Mouse (Mus musculus) MEL (cell line): ENCODE data around the gene Tesk2. TPM values are rescaled to one million over a fixed set of nuclear protein-coding genes. Genes with fewer than 3 reads are reported as not detected.

Source experiments
- DNase-seq: peaks from one replicate; pipeline ENCODE4 v3.0.0; 2011; ENCODE audit warnings: low read depth, low spot score
- H3K27ac ChIP-seq: 2 replicates; pipeline ENCODE4 v1.5.1; 2012; ENCODE audit warnings: low read depth, mild to moderate bottlenecking, control low read depth, low read length, moderate library complexity; ENCODE audit not compliant: control insufficient read depth
- H3K27me3 ChIP-seq, 2 experiments: fragments of 150-350 bp in 1 of 2; sonication (generic) in 1 of 2; 2 replicates each; pipeline ENCODE4 v1.6.1; 2012; ENCODE audit warnings: low read length in 2 of 2, mild to moderate bottlenecking in 2 of 2, improper control_type of control experiment in 1 of 2, moderate library complexity in 1 of 2; ENCODE audit not compliant: insufficient read depth in 2 of 2, control insufficient read depth in 1 of 2
- H3K36me3 ChIP-seq, 2 experiments: 2 replicates each; pipeline ENCODE4 v1.6.1; 2012 to 2014; ENCODE audit warnings: low read length in 2 of 2, improper control_type of control experiment in 1 of 2, inconsistent platforms in 1 of 2, mild to moderate bottlenecking in 1 of 2; ENCODE audit not compliant: insufficient read depth in 2 of 2, control insufficient read depth in 1 of 2
- H3K4me1 ChIP-seq, 2 experiments: fragments of 150-350 bp in 1 of 2; sonication (generic) in 1 of 2; 2 replicates each; pipeline ENCODE4 v1.6.1; 2012; ENCODE audit warnings: low read length in 2 of 2, improper control_type of control experiment in 1 of 2, mild to moderate bottlenecking in 1 of 2; ENCODE audit not compliant: insufficient read depth in 2 of 2, control insufficient read depth in 1 of 2
- H3K4me3 ChIP-seq, 2 experiments: fragments of 150-350 bp in 1 of 2; sonication (generic) in 1 of 2; 2 replicates each; pipeline ENCODE4 v1.5.1; 2012; ENCODE audit warnings: low read depth in 2 of 2, low read length in 2 of 2, mild to moderate bottlenecking in 2 of 2, moderate library complexity in 2 of 2, control low read depth in 1 of 2, improper control_type of control experiment in 1 of 2; ENCODE audit not compliant: control insufficient read depth in 1 of 2, insufficient read depth in 1 of 2
- H3K79me2 ChIP-seq: 2 replicates; pipeline ENCODE4 v1.6.1; 2012; ENCODE audit warnings: mild to moderate bottlenecking, low read length, moderate library complexity; ENCODE audit not compliant: control insufficient read depth, poor library complexity, insufficient read depth
- H3K9ac ChIP-seq: 2 replicates; pipeline ENCODE4 v1.6.1; 2012; ENCODE audit warnings: low read depth, mild to moderate bottlenecking, control low read depth, low read length, moderate library complexity; ENCODE audit not compliant: control insufficient read depth, poor library complexity, severe bottlenecking
- H3K9me3 ChIP-seq: fragments of 150-350 bp; sonication (generic); replicated peaks from 2 replicates; pipeline ENCODE4 v1.6.1; 2012; ENCODE audit warnings: mild to moderate bottlenecking, low read length, improper control_type of control experiment, moderate library complexity; ENCODE audit not compliant: insufficient read depth
- CHD1 ChIP-seq: IDR thresholded peaks from 2 replicates; pipeline ENCODE4 v1.6.1; 2012; ENCODE audit warnings: low read depth, mild to moderate bottlenecking, inconsistent platforms, low read length, improper control_type of control experiment
- CHD2 ChIP-seq: IDR thresholded peaks from 2 replicates; pipeline ENCODE4 v1.6.1; 2011; ENCODE audit warnings: low read length, improper control_type of control experiment
- CTCF ChIP-seq, 3 experiments: IDR thresholded peaks in 2 of 3; conservative IDR thresholded peaks in 1 of 3; 2 replicates each; pipeline ENCODE4 v1.5.1; 2011 to 2012; ENCODE audit warnings: low read length in 3 of 3, low read depth in 2 of 3, mild to moderate bottlenecking in 2 of 3, improper control_type of control experiment in 1 of 3, inconsistent platforms in 1 of 3, mixed read lengths in 1 of 3, moderate library complexity in 1 of 3; ENCODE audit not compliant: control insufficient read depth in 1 of 3, insufficient read depth in 1 of 3, poor library complexity in 1 of 3, severe bottlenecking in 1 of 3
- ELF1 ChIP-seq: IDR thresholded peaks from 2 replicates; pipeline ENCODE4 v1.6.1; 2014; ENCODE audit warnings: low read depth, mild to moderate bottlenecking, inconsistent platforms, low read length, improper control_type of control experiment, moderate library complexity
- EP300 ChIP-seq, 2 experiments: IDR thresholded peaks; 2 replicates each; pipeline ENCODE4 v1.6.1; 2011; ENCODE audit warnings: improper control_type of control experiment in 2 of 2, low read length in 2 of 2, low read depth in 1 of 2, mild to moderate bottlenecking in 1 of 2
- GATA1 ChIP-seq: IDR thresholded peaks from 2 replicates; pipeline ENCODE4 v1.6.1; 2011; ENCODE audit warnings: low read depth, low read length, improper control_type of control experiment
- HCFC1 ChIP-seq: IDR thresholded peaks from 2 replicates; pipeline ENCODE4 v1.6.1; 2012; ENCODE audit warnings: low read depth, mild to moderate bottlenecking, inconsistent platforms, low read length, improper control_type of control experiment, moderate library complexity
- MAFK ChIP-seq: IDR thresholded peaks from 2 replicates; pipeline ENCODE4 v1.6.1; 2011; ENCODE audit warnings: low read depth, mild to moderate bottlenecking, low read length, improper control_type of control experiment, borderline replicate concordance
- MYC ChIP-seq: IDR thresholded peaks from 2 replicates; pipeline ENCODE4 v1.6.1; 2011; ENCODE audit warnings: low read depth, mild to moderate bottlenecking, low read length, improper control_type of control experiment, moderate library complexity
- NRF1 ChIP-seq: IDR thresholded peaks from 2 replicates; pipeline ENCODE4 v1.6.1; 2014; ENCODE audit warnings: low read depth, mild to moderate bottlenecking, inconsistent platforms, low read length, improper control_type of control experiment, moderate library complexity; ENCODE audit not compliant: poor library complexity, insufficient read depth, severe bottlenecking
- POLR2A ChIP-seq, 2 experiments: IDR thresholded peaks; 2 replicates each; pipeline ENCODE4 v1.6.1; 2011 to 2012; ENCODE audit warnings: low read length in 2 of 2, mild to moderate bottlenecking in 2 of 2, control low read depth in 1 of 2, improper control_type of control experiment in 1 of 2, low read depth in 1 of 2, moderate library complexity in 1 of 2; ENCODE audit not compliant: control insufficient read depth in 1 of 2, insufficient read depth in 1 of 2, poor library complexity in 1 of 2
- RCOR1 ChIP-seq: IDR thresholded peaks from 2 replicates; pipeline ENCODE4 v1.6.1; 2012; ENCODE audit warnings: low read depth, mild to moderate bottlenecking, inconsistent platforms, low read length, improper control_type of control experiment
- TCF12 ChIP-seq: IDR thresholded peaks from 2 replicates; pipeline ENCODE4 v1.6.1; 2014; ENCODE audit warnings: low read depth, mild to moderate bottlenecking, inconsistent platforms, low read length, improper control_type of control experiment, moderate library complexity
- UBTF ChIP-seq: IDR thresholded peaks from 2 replicates; pipeline ENCODE4 v1.6.1; 2012; ENCODE audit warnings: low read depth, mild to moderate bottlenecking, inconsistent platforms, low read length, improper control_type of control experiment, moderate library complexity, borderline replicate concordance; ENCODE audit not compliant: insufficient read depth
- USF2 ChIP-seq, 2 experiments: IDR thresholded peaks; 2 replicates each; pipeline ENCODE4 v1.6.1; 2011 to 2012; ENCODE audit warnings: improper control_type of control experiment in 2 of 2, low read length in 2 of 2, borderline replicate concordance in 1 of 2, inconsistent platforms in 1 of 2, low read depth in 1 of 2, mild to moderate bottlenecking in 1 of 2; ENCODE audit not compliant: insufficient read depth in 1 of 2
- ZNF384 ChIP-seq: IDR thresholded peaks from 2 replicates; pipeline ENCODE4 v1.6.1; 2012; ENCODE audit warnings: low read depth, mild to moderate bottlenecking, inconsistent platforms, low read length, improper control_type of control experiment
- polyA plus RNA-seq, 2 experiments: library from polyadenylated mRNA; stranded (reverse) in 1 of 2; unstranded in 1 of 2; fragments of >175 nt in 1 of 2; fragments of >200 nt in 1 of 2; gene quantifications; 2 replicates each; pipeline versions ENCODE4 v1.2.1 to v1.2.4; 2012; ENCODE audit warnings: low replicate concordance in 2 of 2, low read depth in 1 of 2; ENCODE audit not compliant: insufficient read length in 2 of 2, insufficient read depth in 1 of 2, missing spikeins in 1 of 2
- total RNA-seq: library from RNA; depleted of rRNA; stranded (reverse); fragments of 300-350 nt; gene quantifications from 2 replicates; pipeline ENCODE4 v1.2.3, GENCODE M21; 2012

Tesk2 gene
- total and polyA plus RNA-seq, 3 experiments = 2.3 to 3.3 TPM; not detected in 1

DNA sequence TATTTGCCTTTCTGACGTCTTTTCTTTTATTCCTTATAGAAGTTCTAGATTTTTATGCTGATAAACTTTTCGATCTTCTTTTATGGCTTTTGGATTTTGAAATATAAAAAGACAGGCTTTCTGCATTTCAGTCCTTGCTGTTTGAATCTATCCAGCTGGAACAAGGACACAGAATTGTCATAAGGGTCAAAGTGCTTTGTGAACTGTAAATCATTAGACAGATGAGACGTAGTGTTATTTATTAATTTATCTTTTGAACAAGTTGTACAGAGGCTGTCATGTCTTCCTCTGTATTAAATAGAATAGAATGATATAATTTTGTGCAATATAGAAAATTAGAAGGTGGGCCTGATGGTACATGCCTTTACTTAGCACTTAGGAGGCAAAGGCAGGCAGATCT, 6.7 kb downstream of the Tesk2 start:
- no peak for DNase-seq
- Histone ChIP-seq H3K4me1 (no peaks in the 10 kb centered on the region), H3K79me2 (no peaks in the 10 kb centered on the region), H3K9ac (no peak overlapping the region), H3K36me3 (no peaks in the 10 kb centered on the region), H3K4me3 (no peak overlapping the region), H3K9me3 (no peaks in the 10 kb centered on the region), H3K27me3 (no peaks in the 10 kb centered on the region), H3K27ac (no peak overlapping the region)
- TF ChIP-seq HCFC1 (no peak), CHD1 (no peak), ZNF384 (no peak), POLR2A (IDR thresholded peaks at IDR 0.05; ENCODE audit: control insufficient read depth in 1 of 2, insufficient read depth in 1 of 2, low read depth in 1 of 2, low read length in 2 of 2, poor library complexity in 1 of 2) (no peak), GATA1 (no peak), USF2 (IDR thresholded peaks at IDR 0.05; ENCODE audit: borderline replicate concordance in 1 of 2, insufficient read depth in 1 of 2, low read depth in 1 of 2, low read length in 2 of 2) (no peak), ELF1 (no peak), EP300 (IDR thresholded peaks at IDR 0.05; ENCODE audit: low read depth in 1 of 2, low read length in 2 of 2) (no peak), RCOR1 (no peak), MAFK (no peak), NRF1 (no peak), UBTF (no peak)

GRCm38 (mm10) chr4:116729532-116729931, 8.8 kb downstream of the Tesk2 start:
- Histone ChIP-seq H3K4me1 (no peaks in the 10 kb centered on the region), H3K36me3 (no peaks in the 10 kb centered on the region), H3K79me2 (no peaks in the 10 kb centered on the region), H3K4me3 (no peak overlapping the region), H3K9me3 (no peaks in the 10 kb centered on the region), H3K27ac (no peak overlapping the region), H3K9ac (no peak overlapping the region), H3K27me3 (no peaks in the 10 kb centered on the region)
- no peak for DNase-seq
- no peak for TF ChIP-seq CTCF (IDR thresholded peaks at IDR 0.05 in 2 of 3, conservative IDR thresholded peaks at IDR 0.05 in 1 of 3; ENCODE audit: control insufficient read depth in 1 of 3, insufficient read depth in 1 of 3, low read depth in 2 of 3, low read length in 3 of 3, poor library complexity in 1 of 3, severe bottlenecking in 1 of 3)
- no peak for TF ChIP-seq TCF12
- no peak for TF ChIP-seq CHD2
- TF ChIP-seq MYC = no peak
